Mouse (Mus musculus) CD4-positive, CD25-positive, alpha-beta regulatory T cell, adult 4 months (primary cell): Measurements from ENCODE around the gene Olfr434. TPM values are rescaled to one million over a fixed set of nuclear protein-coding genes. Genes with fewer than 3 reads are reported as not detected.
"Not testable (repeated sequence)": the region's sequence is repeated elsewhere in the genome, so short reads cannot be mapped to it uniquely, and the experiment has no call there.

ENCODE experiments used
- ATAC-seq: one replicate; pipeline ENCODE4 v1.8.0; 2017
- polyA plus RNA-seq, 2 experiments: library from polyadenylated mRNA; unstranded; fragments of 100-300 nt; shearing (Covaris generic); gene quantifications; one replicate each; pipeline ENCODE4 v1.2.1; 2017

The Olfr434 gene
- not detected for polyA plus RNA-seq

GRCm38 (mm10) chr6:43212873-43213272 is at the start of gene Olfr434:
Olfr434 (plus strand) TSS chr6:43213021.
- not testable (repeated sequence) for ATAC-seq

GRCm38 (mm10) chr6:43167246-43167645 is 45.6 kb upstream of the Olfr434 start:
- no peak for ATAC-seq

GRCm38 (mm10) chr6:43171840-43172239 is 41.0 kb upstream of the Olfr434 start, which contains the start of gene Olfr13:
Olfr13 (plus strand) TSS chr6:43172140.
- no peak for ATAC-seq

GRCm38 (mm10) chr6:43178129-43178528 is 34.7 kb upstream of the Olfr434 start:
- no peak for ATAC-seq

- no peak for ATAC-seq
Measured at GRCm38 (mm10) chr6:43178584-43179501, 34.0 kb upstream of the Olfr434 start.

- ATAC-seq: no peak
Measured at GRCm38 (mm10) chr6:43190986-43191385, 21.8 kb upstream of the Olfr434 start.

GRCm38 (mm10) chr6:43196781-43197180 is 16.0 kb upstream of the Olfr434 start, which contains the start of gene Olfr435:
Olfr435 (plus strand) TSS chr6:43197146.
- no peak for ATAC-seq

- peak; percentile 96 for ATAC-seq
Measured at GRCm38 (mm10) chr6:43198094-43198493, 14.7 kb upstream of the Olfr434 start.

GRCm38 (mm10) chr6:43202786-43203185 is 10.0 kb upstream of the Olfr434 start:
- ATAC-seq: no peak

GRCm38 (mm10) chr6:43205355-43205754 is 7.5 kb upstream of the Olfr434 start:
- ATAC-seq: no peak

GRCm38 (mm10) chr6:43231255-43231654 is 18.4 kb downstream of the Olfr434 start, which contains the start of gene Olfr47:
Olfr47 (plus strand) TSS chr6:43231529.
- not testable (repeated sequence) for ATAC-seq

- peak; percentile 64 for ATAC-seq
Measured at GRCm38 (mm10) chr6:43242061-43242460, 29.2 kb downstream of the Olfr434 start.

GRCm38 (mm10) chr6:43247396-43247795 is 34.6 kb downstream of the Olfr434 start:
- no peak for ATAC-seq

- no peak for ATAC-seq
Measured at GRCm38 (mm10) chr6:43252994-43253393, 40.2 kb downstream of the Olfr434 start.

- peak; percentile 74 for ATAC-seq
Measured at GRCm38 (mm10) chr6:43254193-43254926, 41.5 kb downstream of the Olfr434 start.

- ATAC-seq: peak; percentile 54
Measured at GRCm38 (mm10) chr6:43260756-43261155, 47.9 kb downstream of the Olfr434 start.

- ATAC-seq: peak; percentile 61
Measured at GRCm38 (mm10) chr6:43265363-43266041, 52.7 kb downstream of the Olfr434 start, which contains the start of gene Arhgef5. Arhgef5 (plus strand) TSS chr6:43265582.

- peak; percentile 33 for ATAC-seq
Measured at GRCm38 (mm10) chr6:43266356-43266755, 53.5 kb downstream of the Olfr434 start.
